Mouse (Mus musculus) adrenal gland, adult 8-10 months (tissue): ENCODE measurements around the gene Cast. TPM values are rescaled to one million over a fixed set of nuclear protein-coding genes. Genes with fewer than 3 reads are reported as not detected.

Source experiments
- DNase-seq: peaks from one replicate; pipeline ENCODE4 v3.0.0; 2022
- total RNA-seq, 4 experiments: library from RNA; stranded (reverse); gene quantifications; 2 replicates each; pipeline ENCODE4 v1.2.4; 2022

The Cast gene
- total RNA-seq, 4 experiments from 2014 or later: 66.7 to 86.2 (median 75.7) TPM

DNA sequence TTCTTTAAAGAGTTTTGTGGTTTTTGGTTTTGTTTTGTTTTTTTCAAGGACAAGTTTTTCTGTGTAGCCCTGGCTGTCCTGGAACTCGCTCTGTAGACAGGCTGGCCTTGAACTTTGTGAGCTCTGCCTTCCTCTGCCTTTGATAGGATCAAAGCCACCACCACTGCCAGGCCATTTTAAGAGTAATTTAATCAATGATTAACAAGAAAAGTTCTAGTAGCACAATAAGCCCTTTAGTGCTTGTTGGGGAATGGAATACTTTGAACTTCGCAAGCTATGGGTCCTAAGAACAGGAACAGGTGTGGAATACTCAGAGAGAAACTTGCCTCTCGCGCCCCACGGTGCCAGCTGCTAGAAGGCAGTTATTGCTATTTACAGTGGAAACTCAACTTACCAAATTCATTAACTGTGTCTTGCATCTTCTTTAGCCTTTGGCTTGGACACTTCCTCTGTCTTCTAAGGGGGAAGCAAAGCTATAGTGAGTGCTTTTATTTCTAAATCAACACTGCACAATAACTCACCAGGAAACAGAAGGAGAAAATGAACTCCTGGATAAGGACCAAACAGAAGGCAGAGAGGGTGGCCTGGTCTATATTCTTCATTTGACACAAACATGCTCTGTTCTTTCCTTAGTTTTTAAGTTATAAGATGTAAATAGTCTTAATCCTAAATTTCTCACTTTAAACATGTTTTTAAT lies 113.0 kb downstream of the Cast start:
- peak; percentile 5 for DNase-seq

Other genes starting within 250 kb of the Cast start
- gene Erap1, start 169.2 kb downstream of the Cast start, total RNA-seq: 10 to 100 TPM; 57.3 to 83.6 (median 70.5) TPM